Mouse (Mus musculus): Measurements from ENCODE around the gene Itprip. TPM values are rescaled to one million over a fixed set of nuclear protein-coding genes. Genes with fewer than 3 reads are reported as not detected.
A peak's percentile ranks its signal among the peaks of the same experiment; 100 is the strongest.

Gene Itprip
- polyA plus RNA-seq, 1 experiment: 54.1 TPM

DNA sequence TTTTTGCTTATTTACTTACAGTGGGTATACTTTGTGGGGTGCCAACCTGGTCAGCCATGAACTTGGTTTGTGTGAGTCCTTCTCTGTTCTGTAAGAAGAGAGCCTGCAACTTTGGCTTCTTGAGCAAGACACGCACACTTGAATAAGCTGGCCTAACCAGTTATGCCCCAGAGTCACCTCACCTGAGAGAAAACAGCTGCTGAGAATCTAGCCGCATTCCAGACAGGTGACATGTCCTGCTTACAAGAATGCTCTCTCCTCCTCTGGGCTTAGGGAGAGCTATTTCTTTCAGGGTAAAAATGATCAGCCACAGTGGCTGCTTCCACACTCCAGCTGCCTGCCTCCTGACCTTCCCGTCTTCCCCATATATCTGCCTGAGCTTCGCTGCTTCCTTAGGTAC is 9.9 kb upstream of the Itprip start:
- Histone ChIP-seq H3K79me2 (ENCODE audit: control insufficient read depth, insufficient read depth) (no peaks in the 10 kb centered on the region), H3ac (ENCODE audit: control insufficient read depth, insufficient read length) (no peak overlapping the region), H3K36me3 (ENCODE audit: control insufficient read depth, insufficient read depth) (no peaks in the 10 kb centered on the region), H3K27me3 (ENCODE audit: control insufficient read depth, insufficient read depth, insufficient read length) (no peaks in the 10 kb centered on the region), H3K4me3 (no peak overlapping the region), H3K4me2 (ENCODE audit: low read depth) (no peak overlapping the region)
- TF ChIP-seq POLR2AphosphoS2 (IDR thresholded peaks at IDR 0.05; ENCODE audit: insufficient read length, low read depth) (no peak), CEBPB (IDR thresholded peaks at IDR 0.05; ENCODE audit: insufficient read depth, poor library complexity, severe bottlenecking) (no peak), USF1 (IDR thresholded peaks at IDR 0.05; ENCODE audit: low read depth) (no peak), TCF12 (IDR thresholded peaks at IDR 0.05; ENCODE audit: insufficient read depth, poor library complexity, severe bottlenecking) (no peak), POLR2A (IDR thresholded peaks at IDR 0.05; ENCODE audit: insufficient read length, low read depth) (no peak), TCF3 (IDR thresholded peaks at IDR 0.05; ENCODE audit: insufficient read length, low read depth) (no peak), MYOG (IDR thresholded peaks at IDR 0.05; ENCODE audit: control insufficient read depth in 1 of 3, insufficient read depth in 1 of 3, insufficient read length in 2 of 3, low read depth in 2 of 3) (no peak), MYOD1 (IDR thresholded peaks at IDR 0.05; ENCODE audit: control insufficient read depth in 1 of 3, insufficient read length in 2 of 3, low read depth in 2 of 3) (no peak), MAX (IDR thresholded peaks at IDR 0.05; ENCODE audit: low read depth) (no peak)

DNA sequence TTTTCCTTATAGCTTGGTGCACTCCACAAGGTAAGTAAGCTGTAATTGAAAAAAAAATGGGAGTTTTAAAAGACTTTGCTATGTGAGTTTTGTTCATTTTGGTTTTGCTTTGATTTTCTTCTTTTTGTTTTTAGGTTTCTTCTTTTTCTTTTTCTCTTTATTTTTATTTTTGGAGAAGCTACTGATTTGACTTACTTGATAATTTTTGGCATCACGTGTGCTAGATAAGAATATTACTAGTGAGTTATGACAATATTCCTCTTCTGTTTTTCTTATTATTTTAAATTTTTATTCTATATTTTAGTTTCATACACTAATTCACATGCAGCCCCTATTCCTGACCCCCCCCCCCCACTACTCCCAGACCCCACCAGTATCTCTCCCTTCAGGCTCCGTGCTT is 7.9 kb upstream of the Itprip start:
- H3K36me3 ChIP-seq (ENCODE audit: control insufficient read depth, insufficient read depth): no peaks in the 10 kb centered on the region
- H3K4me3 ChIP-seq: no peak overlapping the region
- H3K79me2 ChIP-seq (ENCODE audit: control insufficient read depth, insufficient read depth): no peaks in the 10 kb centered on the region
- H3K4me2 ChIP-seq (ENCODE audit: low read depth): no peak overlapping the region
- TF ChIP-seq MYOG (IDR thresholded peaks at IDR 0.05; ENCODE audit: control insufficient read depth in 1 of 3, insufficient read depth in 1 of 3, insufficient read length in 2 of 3, low read depth in 2 of 3) (no peak), TCF12 (IDR thresholded peaks at IDR 0.05; ENCODE audit: insufficient read depth, poor library complexity, severe bottlenecking) (no peak), POLR2A (IDR thresholded peaks at IDR 0.05; ENCODE audit: insufficient read length, low read depth) (no peak)
- no peaks in the 10 kb centered on the region for H3K27me3 ChIP-seq (ENCODE audit: control insufficient read depth, insufficient read depth, insufficient read length)
- H3ac ChIP-seq (ENCODE audit: control insufficient read depth, insufficient read length): no peak overlapping the region

- no peak overlapping the region for H3K4me2 ChIP-seq (ENCODE audit: low read depth)
- no peak for TF ChIP-seq POLR2A (IDR thresholded peaks at IDR 0.05; ENCODE audit: insufficient read length, low read depth)
- no peak for TF ChIP-seq POLR2AphosphoS2 (IDR thresholded peaks at IDR 0.05; ENCODE audit: insufficient read length, low read depth)
- TF ChIP-seq E2F4 (IDR thresholded peaks at IDR 0.05; ENCODE audit: insufficient read depth): no peak
- TF ChIP-seq USF1 (IDR thresholded peaks at IDR 0.05; ENCODE audit: low read depth): no peak
- TF ChIP-seq SRF (IDR thresholded peaks at IDR 0.05; ENCODE audit: control insufficient read depth, insufficient read length, low read depth): no peak
- no peak for TF ChIP-seq CEBPB (IDR thresholded peaks at IDR 0.05; ENCODE audit: insufficient read depth, poor library complexity, severe bottlenecking)
- no peak for TF ChIP-seq MAX (IDR thresholded peaks at IDR 0.05; ENCODE audit: low read depth)
- TF ChIP-seq TCF3 (IDR thresholded peaks at IDR 0.05; ENCODE audit: insufficient read length, low read depth): no peak
- TF ChIP-seq MYOD1 (IDR thresholded peaks at IDR 0.05; ENCODE audit: control insufficient read depth in 1 of 3, insufficient read length in 2 of 3, low read depth in 2 of 3): no peak
- no peak for TF ChIP-seq REST (IDR thresholded peaks at IDR 0.05; ENCODE audit: insufficient read depth, insufficient read length)
- no peak for TF ChIP-seq MYOG (IDR thresholded peaks at IDR 0.05; ENCODE audit: control insufficient read depth in 1 of 3, insufficient read depth in 1 of 3, insufficient read length in 2 of 3, low read depth in 2 of 3)
- TF ChIP-seq TCF12 (IDR thresholded peaks at IDR 0.05; ENCODE audit: insufficient read depth, poor library complexity, severe bottlenecking): no peak
- H3K36me3 ChIP-seq (ENCODE audit: control insufficient read depth, insufficient read depth): no peaks in the 10 kb centered on the region
- H3K79me2 ChIP-seq (ENCODE audit: control insufficient read depth, insufficient read depth): no peaks in the 10 kb centered on the region
- H3K4me3 ChIP-seq: no peak overlapping the region
- H3ac ChIP-seq (ENCODE audit: control insufficient read depth, insufficient read length): no peak overlapping the region
- H3K27me3 ChIP-seq (ENCODE audit: control insufficient read depth, insufficient read depth, insufficient read length): no peaks in the 10 kb centered on the region
These were observed 6.7 kb upstream of the Itprip start for GRCm38 (mm10) chr19:47925819-47926218.

GRCm38 (mm10) chr19:47919966-47920375 is 872 bp upstream of the Itprip start:
- Histone ChIP-seq H3K36me3 (ENCODE audit: control insufficient read depth, insufficient read depth) (no peaks in the 10 kb centered on the region), H3K4me3 (peak overlapping the region; percentile 96), H3K27me3 (ENCODE audit: control insufficient read depth, insufficient read depth, insufficient read length) (no peaks in the 10 kb centered on the region), H3K79me2 (ENCODE audit: control insufficient read depth, insufficient read depth) (peaks cover 41% of the 10 kb centered on the region), H3ac (ENCODE audit: control insufficient read depth, insufficient read length) (peak overlapping the region; percentile 18), H3K4me2 (ENCODE audit: low read depth) (peak overlapping the region; percentile 86)
- TF ChIP-seq MYOG (IDR thresholded peaks at IDR 0.05; ENCODE audit: control insufficient read depth in 1 of 3, insufficient read depth in 1 of 3, insufficient read length in 2 of 3, low read depth in 2 of 3): no peak
- TF ChIP-seq CEBPB (IDR thresholded peaks at IDR 0.05; ENCODE audit: insufficient read depth, poor library complexity, severe bottlenecking): no peak
- no peak for TF ChIP-seq MYOD1 (IDR thresholded peaks at IDR 0.05; ENCODE audit: control insufficient read depth in 1 of 3, insufficient read length in 2 of 3, low read depth in 2 of 3)
- TF ChIP-seq MAX (IDR thresholded peaks at IDR 0.05; ENCODE audit: low read depth): no peak
- TF ChIP-seq USF1 (IDR thresholded peaks at IDR 0.05; ENCODE audit: low read depth): no peak
- no peak for TF ChIP-seq REST (IDR thresholded peaks at IDR 0.05; ENCODE audit: insufficient read depth, insufficient read length)
- TF ChIP-seq POLR2AphosphoS2 (IDR thresholded peaks at IDR 0.05; ENCODE audit: insufficient read length, low read depth): no peak

GRCm38 (mm10) chr19:47918455-47919101 is 521 bp downstream of the Itprip start:
- peak overlapping the region; percentile 96 for H3K4me3 ChIP-seq
- no peak for TF ChIP-seq TCF12 (IDR thresholded peaks at IDR 0.05; ENCODE audit: insufficient read depth, poor library complexity, severe bottlenecking)
- TF ChIP-seq SRF (IDR thresholded peaks at IDR 0.05; ENCODE audit: control insufficient read depth, insufficient read length, low read depth): no peak
- TF ChIP-seq REST (IDR thresholded peaks at IDR 0.05; ENCODE audit: insufficient read depth, insufficient read length): no peak
- no peak for TF ChIP-seq MYOG (IDR thresholded peaks at IDR 0.05; ENCODE audit: control insufficient read depth in 1 of 3, insufficient read depth in 1 of 3, insufficient read length in 2 of 3, low read depth in 2 of 3)
- no peak for TF ChIP-seq E2F4 (IDR thresholded peaks at IDR 0.05; ENCODE audit: insufficient read depth)
- TF ChIP-seq MYOD1 (IDR thresholded peaks at IDR 0.05; ENCODE audit: control insufficient read depth in 1 of 3, insufficient read length in 2 of 3, low read depth in 2 of 3): no peak
- no peak for TF ChIP-seq CEBPB (IDR thresholded peaks at IDR 0.05; ENCODE audit: insufficient read depth, poor library complexity, severe bottlenecking)
- TF ChIP-seq TCF3 (IDR thresholded peaks at IDR 0.05; ENCODE audit: insufficient read length, low read depth): no peak
- TF ChIP-seq MAX (IDR thresholded peaks at IDR 0.05; ENCODE audit: low read depth): no peak
- H3ac ChIP-seq (ENCODE audit: control insufficient read depth, insufficient read length): peak overlapping the region; percentile 18
- H3K4me2 ChIP-seq (ENCODE audit: low read depth): peak overlapping the region; percentile 86
- H3K36me3 ChIP-seq (ENCODE audit: control insufficient read depth, insufficient read depth): no peaks in the 10 kb centered on the region
- peaks cover 55% of the 10 kb centered on the region for H3K79me2 ChIP-seq (ENCODE audit: control insufficient read depth, insufficient read depth)
- H3K27me3 ChIP-seq (ENCODE audit: control insufficient read depth, insufficient read depth, insufficient read length): no peaks in the 10 kb centered on the region
